Mouse (Mus musculus): ENCODE data around the gene Ranbp6. TPM values are rescaled to one million over a fixed set of nuclear protein-coding genes. Genes with fewer than 3 reads are reported as not detected.

The Ranbp6 gene
- polyA plus RNA-seq, 1 experiment from 2014 or later: 46.4 TPM

GRCm38 (mm10) chr19:29838171-29838570 is 25.4 kb upstream of the Ranbp6 start:
- no peak overlapping the region for H3K27ac ChIP-seq
- no peaks in the 10 kb centered on the region for H3K27me3 ChIP-seq
- no peaks in the 10 kb centered on the region for H3K36me3 ChIP-seq
- H3K9ac ChIP-seq (replicated peaks): no peak overlapping the region
- no peak overlapping the region for H3K4me2 ChIP-seq (replicated peaks)
- 52% methylated on average over 1 of the region's 1 CpGs for WGBS
- peaks cover 4% of the 10 kb centered on the region; the same call in 1 of the 2 replicates for H3K4me1 ChIP-seq (replicated peaks)
- ATAC-seq: no peak
- H3K4me3 ChIP-seq (replicated peaks): no peak overlapping the region
- H3K9me3 ChIP-seq: no peaks in the 10 kb centered on the region

- H3K4me3 ChIP-seq (replicated peaks): no peak overlapping the region
- no peaks in the 10 kb centered on the region for H3K36me3 ChIP-seq
- H3K4me1 ChIP-seq (replicated peaks): no peaks in the 10 kb centered on the region
- ATAC-seq: no peak
- no peak overlapping the region for H3K9ac ChIP-seq (replicated peaks)
- H3K27ac ChIP-seq: no peak overlapping the region
- no peaks in the 10 kb centered on the region for H3K9me3 ChIP-seq
- 64% methylated on average over 3 of the region's 3 CpGs for WGBS
- H3K4me2 ChIP-seq (replicated peaks): no peak overlapping the region
- H3K27me3 ChIP-seq: no peaks in the 10 kb centered on the region
Measured at GRCm38 (mm10) chr19:29835364-29836034, 22.7 kb upstream of the Ranbp6 start.

- no peak for ATAC-seq
- Histone ChIP-seq H3K4me1 (replicated peaks) (no peaks in the 10 kb centered on the region), H3K9ac (replicated peaks) (no peak overlapping the region), H3K27me3 (no peaks in the 10 kb centered on the region), H3K36me3 (no peaks in the 10 kb centered on the region), H3K27ac (no peak overlapping the region), H3K9me3 (no peaks in the 10 kb centered on the region), H3K4me2 (replicated peaks) (no peak overlapping the region), H3K4me3 (replicated peaks) (no peak overlapping the region)
- 79% methylated on average over 2 of the region's 2 CpGs for WGBS
Measured at GRCm38 (mm10) chr19:29830911-29831310, 18.1 kb upstream of the Ranbp6 start.

- H3K36me3 ChIP-seq: no peaks in the 10 kb centered on the region
- no peak overlapping the region for H3K4me2 ChIP-seq (replicated peaks)
- no peaks in the 10 kb centered on the region for H3K27me3 ChIP-seq
- no peak overlapping the region for H3K4me3 ChIP-seq (replicated peaks)
- ATAC-seq: no peak
- H3K4me1 ChIP-seq (replicated peaks): no peaks in the 10 kb centered on the region
- H3K27ac ChIP-seq: no peak overlapping the region
- H3K9ac ChIP-seq (replicated peaks): no peak overlapping the region
- no peaks in the 10 kb centered on the region for H3K9me3 ChIP-seq
- WGBS: 86% methylated on average over 5 of the region's 5 CpGs
Measured at GRCm38 (mm10) chr19:29828558-29828957, 15.8 kb upstream of the Ranbp6 start.

GRCm38 (mm10) chr19:29826686-29827085 is 13.9 kb upstream of the Ranbp6 start:
- Histone ChIP-seq H3K27me3 (no peaks in the 10 kb centered on the region), H3K4me3 (replicated peaks) (no peak overlapping the region), H3K27ac (no peak overlapping the region), H3K36me3 (no peaks in the 10 kb centered on the region), H3K4me1 (replicated peaks) (no peaks in the 10 kb centered on the region), H3K9ac (replicated peaks) (no peak overlapping the region), H3K4me2 (replicated peaks) (no peak overlapping the region), H3K9me3 (no peaks in the 10 kb centered on the region)
- 85% methylated on average over 1 of the region's 1 CpGs for WGBS
- peak; percentile 66; the same call in 1 of the 2 replicates for ATAC-seq

- no peak overlapping the region for H3K9ac ChIP-seq (replicated peaks)
- H3K9me3 ChIP-seq: no peaks in the 10 kb centered on the region
- WGBS: 72% methylated on average over 2 of the region's 2 CpGs
- no peak overlapping the region for H3K4me2 ChIP-seq (replicated peaks)
- H3K27ac ChIP-seq: no peak overlapping the region
- no peaks in the 10 kb centered on the region for H3K27me3 ChIP-seq
- H3K36me3 ChIP-seq: no peaks in the 10 kb centered on the region
- ATAC-seq: no peak
- no peaks in the 10 kb centered on the region for H3K4me1 ChIP-seq (replicated peaks)
- no peak overlapping the region for H3K4me3 ChIP-seq (replicated peaks)
Measured at GRCm38 (mm10) chr19:29825003-29825402, 12.2 kb upstream of the Ranbp6 start.

- no peak overlapping the region for H3K4me2 ChIP-seq (replicated peaks)
- H3K9me3 ChIP-seq: no peaks in the 10 kb centered on the region
- H3K4me3 ChIP-seq (replicated peaks): no peak overlapping the region
- no peak overlapping the region for H3K27ac ChIP-seq
- no peaks in the 10 kb centered on the region for H3K4me1 ChIP-seq (replicated peaks)
- no peak for ATAC-seq
- WGBS: 46% methylated on average over 6 of the region's 6 CpGs
- no peaks in the 10 kb centered on the region for H3K27me3 ChIP-seq
- no peaks in the 10 kb centered on the region for H3K36me3 ChIP-seq
- H3K9ac ChIP-seq (replicated peaks): no peak overlapping the region
Measured at GRCm38 (mm10) chr19:29824034-29824700, 11.4 kb upstream of the Ranbp6 start.

- WGBS: 69% methylated on average over 12 of the region's 12 CpGs
- Histone ChIP-seq H3K36me3 (no peaks in the 10 kb centered on the region), H3K27ac (no peak overlapping the region), H3K4me3 (replicated peaks) (no peak overlapping the region), H3K9ac (replicated peaks) (no peak overlapping the region), H3K9me3 (no peaks in the 10 kb centered on the region), H3K4me2 (replicated peaks) (no peak overlapping the region), H3K4me1 (replicated peaks) (no peaks in the 10 kb centered on the region), H3K27me3 (no peaks in the 10 kb centered on the region)
- ATAC-seq: no peak
Measured at GRCm38 (mm10) chr19:29823456-29824010, 10.8 kb upstream of the Ranbp6 start.

- ATAC-seq: no peak
- Histone ChIP-seq H3K9ac (replicated peaks) (no peak overlapping the region), H3K27ac (no peak overlapping the region), H3K27me3 (no peaks in the 10 kb centered on the region), H3K4me3 (replicated peaks) (no peak overlapping the region), H3K36me3 (no peaks in the 10 kb centered on the region), H3K4me2 (replicated peaks) (no peak overlapping the region), H3K4me1 (replicated peaks) (no peaks in the 10 kb centered on the region), H3K9me3 (no peaks in the 10 kb centered on the region)
Measured at GRCm38 (mm10) chr19:29820966-29821365, 8.2 kb upstream of the Ranbp6 start.

- 94% methylated on average over 5 of the region's 5 CpGs for WGBS
- H3K27me3 ChIP-seq: 0 out of 2 replicates have a peak, but pooled peaks cover 2% of the 10 kb centered on the region
Measured at GRCm38 (mm10) chr19:29810022-29810421, 2.8 kb downstream of the Ranbp6 start.

GRCm38 (mm10) chr19:29805917-29806785 is 6.6 kb downstream of the Ranbp6 start, which contains the start of gene 9930021J03Rik:
Gene 9930021J03Rik (minus strand): TSS chr19:29805989.
- Histone ChIP-seq H3K27me3 (no peaks in the 10 kb centered on the region), H3K4me2 (replicated peaks) (peak within 1 kb of the TSS; percentile 98), H3K27ac (peak within 1 kb of the TSS; percentile 98), H3K36me3 (peaks cover 21% of the 10 kb centered on the region), H3K9me3 (no peaks in the 10 kb centered on the region), H3K4me1 (replicated peaks) (peaks cover 54% of the 10 kb centered on the region), H3K9ac (replicated peaks) (peak within 1 kb of the TSS; percentile 93), H3K4me3 (replicated peaks) (peak within 1 kb of the TSS; percentile 96)
- ATAC-seq: peak; percentile 94
- WGBS: 0% methylated on average over 34 of the region's 95 CpGs

More at GRCm38 (mm10) chr19:29810022-29810421, 2.8 kb downstream of the Ranbp6 start:
- H3K4me1 ChIP-seq (replicated peaks): peaks cover 42% of the 10 kb centered on the region
- no peak for ATAC-seq
- peaks cover 23% of the 10 kb centered on the region for H3K36me3 ChIP-seq
- no peak overlapping the region for H3K9ac ChIP-seq (replicated peaks)
- H3K4me3 ChIP-seq (replicated peaks): no peak overlapping the region
- no peak overlapping the region for H3K27ac ChIP-seq
- H3K9me3 ChIP-seq: no peaks in the 10 kb centered on the region
- no peak overlapping the region for H3K4me2 ChIP-seq (replicated peaks)
